ENCODE assay signal across 13 mouse cellular contexts in the genomic region with DNA sequence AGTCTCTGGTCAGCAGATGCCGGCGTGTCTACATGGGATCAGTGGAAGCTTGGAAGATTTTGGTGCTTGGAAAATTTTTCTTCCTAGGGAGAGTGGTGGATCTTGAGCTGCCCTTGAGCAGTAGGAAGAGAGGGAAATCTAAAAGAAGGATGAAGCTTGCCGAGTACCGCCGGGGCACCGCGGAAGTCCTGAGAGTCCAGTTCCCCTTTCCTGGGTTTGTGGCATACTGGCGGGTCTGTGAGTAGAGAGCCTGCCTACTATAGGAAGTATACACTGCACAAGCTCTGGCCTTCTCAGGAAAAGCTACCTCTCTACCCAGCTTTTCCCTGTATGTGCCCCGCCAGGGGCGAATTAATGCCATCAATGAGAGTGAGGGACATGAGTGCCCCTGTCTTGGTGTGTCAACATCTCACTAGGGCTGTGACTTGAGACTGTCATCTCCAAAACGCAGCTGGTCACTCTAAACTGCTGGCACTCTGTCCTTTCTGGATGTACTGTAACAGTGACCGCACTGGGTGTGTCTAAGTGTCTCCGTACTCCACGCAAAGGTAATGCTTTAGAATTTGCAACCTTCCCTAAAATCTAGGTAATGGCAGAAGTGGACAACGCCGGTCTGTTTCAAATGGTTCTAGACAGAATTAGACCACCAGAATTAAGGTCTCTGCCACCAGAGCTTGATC. TPM values are rescaled to one million over a fixed set of nuclear protein-coding genes. Genes with fewer than 3 reads are reported as not detected.
DNase-seq lines count a peak whose midpoint lies in the region; ATAC-seq and TF ChIP-seq lines count a peak whose summit lies in the region.
"Had no signal": no experiment of that assay in that cellular context is flagged by ENCODE, and none has a peak within 500 bp of the region (broad histone marks: within the 10 kb centered on the region; RNA-seq: fewer than 3 reads in every experiment).

No protein-coding gene starts in this region.

- H3K4me1 ChIP-seq in forebrain, postnatal 0 days (ENCODE audit: insufficient read depth) = peaks cover 7% of the 10 kb centered on the region
- peaks cover 30% of the 10 kb centered on the region for H3K4me1 ChIP-seq in forebrain, embryonic 16.5 days (replicated peaks; ENCODE audit: control insufficient read depth, insufficient read depth, low read length)
- peaks cover 17% of the 10 kb centered on the region for H3K4me1 ChIP-seq in midbrain, embryonic 11.5 days (ENCODE audit: control insufficient read depth, insufficient read depth, low read length)
- H3K4me1 ChIP-seq in midbrain, embryonic 13.5 days (replicated peaks) = peaks cover 68% of the 10 kb centered on the region
- peaks cover 41% of the 10 kb centered on the region for H3K4me1 ChIP-seq in neural tube, embryonic 15.5 days

- no peak overlapping the region for H3K9ac ChIP-seq in forebrain, postnatal 0 days
- no peak overlapping the region for H3K9ac ChIP-seq in forebrain, embryonic 16.5 days (replicated peaks; ENCODE audit: low read depth, low read length)
- H3K9ac ChIP-seq in midbrain, embryonic 11.5 days (ENCODE audit: low read length) = no peak overlapping the region
- H3K9ac ChIP-seq in midbrain, embryonic 13.5 days (replicated peaks) = no peak overlapping the region
- no peak overlapping the region for H3K9ac ChIP-seq in neural tube, embryonic 15.5 days (replicated peaks)
- H3K9ac ChIP-seq: embryonic facial prominence, embryonic 12.5 days had no signal

- H3K9me3 ChIP-seq in forebrain, postnatal 0 days (ENCODE audit: low read length) = no peaks in the 10 kb centered on the region
- no peaks in the 10 kb centered on the region for H3K9me3 ChIP-seq in forebrain, embryonic 16.5 days (ENCODE audit: control insufficient read depth, low read length)
- H3K9me3 ChIP-seq in midbrain, embryonic 11.5 days (ENCODE audit: control insufficient read depth, low read length) = no peaks in the 10 kb centered on the region
- no peaks in the 10 kb centered on the region for H3K9me3 ChIP-seq in midbrain, embryonic 13.5 days
- no peaks in the 10 kb centered on the region for H3K9me3 ChIP-seq in neural tube, embryonic 15.5 days (replicated peaks)
- H3K9me3 ChIP-seq: embryonic facial prominence, embryonic 12.5 days had no signal

- H3K4me2 ChIP-seq in forebrain, postnatal 0 days (ENCODE audit: low read depth) = no peak overlapping the region
- no peak overlapping the region for H3K4me2 ChIP-seq in forebrain, embryonic 16.5 days (ENCODE audit: low read length)
- no peak overlapping the region for H3K4me2 ChIP-seq in midbrain, embryonic 11.5 days
- no peak overlapping the region for H3K4me2 ChIP-seq in midbrain, embryonic 13.5 days (replicated peaks)
- H3K4me2 ChIP-seq in neural tube, embryonic 15.5 days = 0 out of 2 replicates have a peak overlapping the region, but pooled peaks have one; percentile 11
- H3K4me2 ChIP-seq: embryonic facial prominence, embryonic 12.5 days had no signal

- TF ChIP-seq CTCF in forebrain, postnatal 0 days (IDR thresholded peaks at IDR 0.05; ENCODE audit: low read depth) = no peak

- H3K27me3 ChIP-seq in forebrain, postnatal 0 days (ENCODE audit: insufficient read depth, low read length) = peaks cover 45% of the 10 kb centered on the region
- H3K27me3 ChIP-seq in forebrain, embryonic 16.5 days (replicated peaks; ENCODE audit: control insufficient read depth, insufficient read depth, low read length) = peaks cover 50% of the 10 kb centered on the region
- peaks cover 74% of the 10 kb centered on the region for H3K27me3 ChIP-seq in midbrain, embryonic 11.5 days (ENCODE audit: control insufficient read depth, insufficient read depth, low read length)
- peaks cover 77% of the 10 kb centered on the region for H3K27me3 ChIP-seq in midbrain, embryonic 13.5 days
- H3K27me3 ChIP-seq in neural tube, embryonic 15.5 days (replicated peaks) = peaks cover 67% of the 10 kb centered on the region

- no peak for DNase-seq in forebrain, postnatal 0 days
- peak; percentile 94 for DNase-seq in midbrain, embryonic 11.5 days (ENCODE audit: low spot score, missing footprints)
- peak; percentile 9 for DNase-seq in liver
- no peak for DNase-seq in left cerebral cortex, adult 18-20 months (ENCODE audit: low spot score in 2 of 2)
- DNase-seq: adrenal gland, adult 2 months; lung, adult 2 months; thymus, postnatal 25 days had no signal

- H3K36me3 ChIP-seq in forebrain, postnatal 0 days (ENCODE audit: insufficient read depth) = peaks cover 4% of the 10 kb centered on the region; the same call in 1 of the 2 replicates
- no peaks in the 10 kb centered on the region for H3K36me3 ChIP-seq in forebrain, embryonic 16.5 days (ENCODE audit: control insufficient read depth, insufficient read depth)
- H3K36me3 ChIP-seq in midbrain, embryonic 11.5 days (ENCODE audit: control insufficient read depth, insufficient read depth, low read length) = no peaks in the 10 kb centered on the region
- no peaks in the 10 kb centered on the region for H3K36me3 ChIP-seq in midbrain, embryonic 13.5 days
- H3K36me3 ChIP-seq in neural tube, embryonic 15.5 days = no peaks in the 10 kb centered on the region
- H3K36me3 ChIP-seq: embryonic facial prominence, embryonic 12.5 days had no signal

- 0 out of 2 replicates have a peak overlapping the region, but pooled peaks have one; percentile 3 for H3K4me3 ChIP-seq in forebrain, postnatal 0 days (ENCODE audit: low read depth, low read length)
- H3K4me3 ChIP-seq in forebrain, embryonic 16.5 days (replicated peaks; ENCODE audit: low read length) = no peak overlapping the region
- H3K4me3 ChIP-seq in midbrain, embryonic 11.5 days (ENCODE audit: low read depth, low read length) = no peak overlapping the region
- H3K4me3 ChIP-seq in midbrain, embryonic 13.5 days (replicated peaks) = no peak overlapping the region
- no peak overlapping the region for H3K4me3 ChIP-seq in neural tube, embryonic 15.5 days (replicated peaks)
- H3K4me3 ChIP-seq: embryonic facial prominence, embryonic 12.5 days had no signal

- 20% methylated on average over 16 of the region's 16 CpGs for WGBS in forebrain, postnatal 0 days
- 15% methylated on average over 16 of the region's 16 CpGs for WGBS in forebrain, embryonic 16.5 days
- 3% methylated on average over 16 of the region's 16 CpGs for WGBS in midbrain, embryonic 11.5 days
- 6% methylated on average over 16 of the region's 16 CpGs for WGBS in midbrain, embryonic 13.5 days
- 19% methylated on average over 16 of the region's 16 CpGs for WGBS in neural tube, embryonic 15.5 days

- no peak overlapping the region for H3K27ac ChIP-seq in forebrain, postnatal 0 days (ENCODE audit: low read depth, low read length)
- H3K27ac ChIP-seq in forebrain, embryonic 16.5 days (ENCODE audit: low read length) = no peak overlapping the region
- H3K27ac ChIP-seq in midbrain, embryonic 11.5 days (ENCODE audit: low read depth, low read length) = no peak overlapping the region
- no peak overlapping the region for H3K27ac ChIP-seq in midbrain, embryonic 13.5 days
- H3K27ac ChIP-seq in neural tube, embryonic 15.5 days (replicated peaks) = no peak overlapping the region
- H3K27ac ChIP-seq: embryonic facial prominence, embryonic 12.5 days had no signal

- no peak for ATAC-seq in forebrain, postnatal 0 days
- ATAC-seq in forebrain, embryonic 16.5 days = no peak
- ATAC-seq in midbrain, embryonic 11.5 days (ENCODE audit: low FRiP score) = no peak
- no peak for ATAC-seq in midbrain, embryonic 13.5 days
- ATAC-seq in neural tube, embryonic 15.5 days (ENCODE audit: low FRiP score) = no peak
- ATAC-seq in CD4-positive, CD25-positive, alpha-beta regulatory T cell, adult 4 months = no peak
- ATAC-seq: midbrain, embryonic 16.5 days had no signal

RNA-seq across cellular contexts. Expression of a gene that starts 5.3 kb away (rescaled TPM):
- 13.5 and 13.7 TPM in 2 replicates for total RNA-seq in forebrain, postnatal 0 days (2014; rRNA removed)
- 13.1 and 15.3 TPM in 2 replicates for polyA plus RNA-seq in forebrain, postnatal 0 days (2015; fragmentation: Nextera tagmentation; extraction: Ambion mirVana)
- 14.9 and 16.4 TPM in 2 replicates for polyA plus RNA-seq in forebrain, embryonic 16.5 days (2015; fragmentation: Nextera tagmentation; extraction: Ambion mirVana)
- polyA plus RNA-seq in midbrain, embryonic 11.5 days (2014; fragmentation: Nextera tagmentation; extraction: Ambion mirVana) = 3.2 and 3.4 TPM in 2 replicates
- 4.7 and 5.9 TPM in 2 replicates for polyA plus RNA-seq in midbrain, embryonic 13.5 days (2015; fragmentation: Nextera tagmentation; extraction: Ambion mirVana)
- polyA plus RNA-seq in neural tube, embryonic 15.5 days (2015; fragmentation: Nextera tagmentation; extraction: Ambion mirVana) = 20.1 and 22.9 TPM in 2 replicates
- under 1 TPM in 1 of 2 experiments, not detected in 1; 0.18 TPM for polyA plus RNA-seq in CD4-positive, CD25-positive, alpha-beta regulatory T cell, adult 4 months (2017; shearing (Covaris generic))
- total RNA-seq in left cerebral cortex, adult 18-20 months (2021) = 10 to 100 TPM; 19.9 to 20.2 TPM

RNA-seq across cellular contexts. Expression of a gene that starts 27.6 kb away (rescaled TPM):
- not detected in 2 replicates for total RNA-seq in forebrain, postnatal 0 days (2014; rRNA removed)
- polyA plus RNA-seq in forebrain, postnatal 0 days (2015; fragmentation: Nextera tagmentation; extraction: Ambion mirVana) = 0.19 TPM in 1 of 2 replicates, not detected in the other
- not detected in 2 replicates for polyA plus RNA-seq in forebrain, embryonic 16.5 days (2015; fragmentation: Nextera tagmentation; extraction: Ambion mirVana)
- polyA plus RNA-seq in midbrain, embryonic 11.5 days (2014; fragmentation: Nextera tagmentation; extraction: Ambion mirVana) = not detected in 2 replicates
- not detected in 2 replicates for polyA plus RNA-seq in midbrain, embryonic 13.5 days (2015; fragmentation: Nextera tagmentation; extraction: Ambion mirVana)
- polyA plus RNA-seq in neural tube, embryonic 15.5 days (2015; fragmentation: Nextera tagmentation; extraction: Ambion mirVana) = 0.42 TPM in 1 of 2 replicates, not detected in the other
- not detected for polyA plus RNA-seq in CD4-positive, CD25-positive, alpha-beta regulatory T cell, adult 4 months (2017; shearing (Covaris generic))
- total RNA-seq in left cerebral cortex, adult 18-20 months (2021) = under 1 TPM in 1 of 2 experiments, not detected in 1; 0.45 TPM
- polyA plus RNA-seq: embryonic facial prominence, embryonic 12.5 days; midbrain, embryonic 16.5 days had no signal

Comparison
In these comparisons a context has a peak if more than half of its experiments do, and no peak if none do; other contexts are left out.
1. DNase-seq: peak in midbrain, embryonic 11.5 days (single experiment) and liver (single experiment); none in forebrain, postnatal 0 days (single experiment) and left cerebral cortex, adult 18-20 months (0 of 2).